In the genomic region with DNA sequence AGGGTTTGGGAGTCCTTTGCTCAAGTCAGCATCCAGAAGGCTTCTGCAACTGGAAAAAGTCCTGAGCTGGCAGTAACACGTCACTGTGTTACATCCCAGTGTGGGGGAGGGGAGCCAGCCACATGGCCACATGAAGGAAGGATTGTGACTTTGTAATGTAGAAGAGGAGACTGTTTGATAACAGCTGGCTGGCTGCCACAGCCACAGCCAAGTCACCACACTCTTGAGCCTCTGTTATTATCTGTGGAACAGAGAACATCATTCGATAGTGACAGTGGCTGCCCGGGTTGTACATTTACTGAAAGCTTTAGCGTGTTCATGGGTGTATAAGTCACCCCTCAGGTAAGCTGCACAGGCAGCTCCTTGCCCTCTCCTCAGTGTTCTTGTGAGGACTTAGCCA, we compare ENCODE assay signal across 8 mouse cellular contexts. TPM values are rescaled to one million over a fixed set of nuclear protein-coding genes. Genes with fewer than 3 reads are reported as not detected.
DNase-seq lines count a peak whose midpoint lies in the region; ATAC-seq and TF ChIP-seq lines count a peak whose summit lies in the region.

No protein-coding gene starts in this region.

- peaks cover 15% of the 10 kb centered on the region for H3K36me3 ChIP-seq in forebrain, postnatal 0 days (ENCODE audit: insufficient read depth)
- peaks cover 31% of the 10 kb centered on the region for H3K36me3 ChIP-seq in forebrain, embryonic 15.5 days
- H3K36me3 ChIP-seq in heart, embryonic 13.5 days: peaks cover 16% of the 10 kb centered on the region

- ATAC-seq in forebrain, postnatal 0 days: no peak
- no peak for ATAC-seq in forebrain, embryonic 15.5 days (replicated peaks)
- ATAC-seq in heart, embryonic 13.5 days (ENCODE audit: extremely low read depth, insufficient number of reproducible peaks, low FRiP score, low TSS enrichment): no peak
- ATAC-seq in megakaryocyte-erythroid progenitor cell, adult 5-6 weeks (replicated peaks; ENCODE audit: low FRiP score, low TSS enrichment, poor library complexity, severe bottlenecking): peak; percentile 56

- H3K9me3 ChIP-seq in forebrain, postnatal 0 days (ENCODE audit: low read length): no peaks in the 10 kb centered on the region
- no peaks in the 10 kb centered on the region for H3K9me3 ChIP-seq in forebrain, embryonic 15.5 days
- no peaks in the 10 kb centered on the region for H3K9me3 ChIP-seq in heart, embryonic 13.5 days

- peak overlapping the region; percentile 9; the same call in 1 of the 2 replicates for H3K27ac ChIP-seq in forebrain, postnatal 0 days (ENCODE audit: low read depth, low read length)
- no peak overlapping the region; the same call in 1 of the 2 replicates for H3K27ac ChIP-seq in forebrain, embryonic 15.5 days (replicated peaks)
- peak overlapping the region; percentile 13; the same call in 1 of the 2 replicates for H3K27ac ChIP-seq in heart, embryonic 13.5 days (replicated peaks)

- peaks cover 32% of the 10 kb centered on the region for H3K4me1 ChIP-seq in forebrain, postnatal 0 days (ENCODE audit: insufficient read depth)
- H3K4me1 ChIP-seq in forebrain, embryonic 15.5 days: peaks cover 92% of the 10 kb centered on the region
- peaks cover 52% of the 10 kb centered on the region for H3K4me1 ChIP-seq in heart, embryonic 13.5 days

- H3K4me2 ChIP-seq in forebrain, postnatal 0 days (ENCODE audit: low read depth): no peak overlapping the region
- no peak overlapping the region for H3K4me2 ChIP-seq in forebrain, embryonic 15.5 days (replicated peaks)
- H3K4me2 ChIP-seq in heart, embryonic 13.5 days: no peak overlapping the region

- H3K27me3 ChIP-seq in forebrain, postnatal 0 days (ENCODE audit: insufficient read depth, low read length): no peaks in the 10 kb centered on the region
- no peaks in the 10 kb centered on the region for H3K27me3 ChIP-seq in forebrain, embryonic 15.5 days
- 0 out of 2 replicates have a peak, but pooled peaks cover 2% of the 10 kb centered on the region for H3K27me3 ChIP-seq in heart, embryonic 13.5 days (replicated peaks)

- no peak overlapping the region for H3K4me3 ChIP-seq in forebrain, postnatal 0 days (ENCODE audit: low read depth, low read length)
- no peak overlapping the region for H3K4me3 ChIP-seq in forebrain, embryonic 15.5 days
- no peak overlapping the region for H3K4me3 ChIP-seq in heart, embryonic 13.5 days

- WGBS in forebrain, postnatal 0 days: 67% methylated on average over 4 of the region's 4 CpGs
- WGBS in forebrain, embryonic 15.5 days: 68% methylated on average over 4 of the region's 4 CpGs
- WGBS in heart, embryonic 13.5 days: 19% methylated on average over 4 of the region's 4 CpGs

- no peak for DNase-seq in forebrain, postnatal 0 days
- DNase-seq in right cerebral cortex, adult 18-20 months: peak; percentile 63
- no peak for DNase-seq in right cerebral cortex, postnatal 36 days (ENCODE audit: low spot score in 2 of 2)
- DNase-seq in embryo, embryonic 10 days (ENCODE audit: low spot score): no peak
- DNase-seq in gastrocnemius, postnatal 10 days: no peak

- H3K9ac ChIP-seq in forebrain, postnatal 0 days: no peak overlapping the region
- H3K9ac ChIP-seq in forebrain, embryonic 15.5 days (replicated peaks): no peak overlapping the region
- H3K9ac ChIP-seq in heart, embryonic 13.5 days: no peak overlapping the region

- no peak for TF ChIP-seq CTCF in forebrain, postnatal 0 days (IDR thresholded peaks at IDR 0.05; ENCODE audit: low read depth)

RNA-seq across cellular contexts. Expression of a gene that starts 12.4 kb away (rescaled TPM):
- total RNA-seq in forebrain, postnatal 0 days (2014; rRNA removed): 445 and 497 TPM in 2 replicates
- polyA plus RNA-seq in forebrain, postnatal 0 days (2015; fragmentation: Nextera tagmentation; extraction: Ambion mirVana): 204 and 224 TPM in 2 replicates
- polyA plus RNA-seq in forebrain, embryonic 15.5 days (2015; fragmentation: Nextera tagmentation; extraction: Ambion mirVana): 336 and 348 TPM in 2 replicates
- polyA plus RNA-seq in heart, embryonic 13.5 days (2015; fragmentation: Nextera tagmentation; extraction: Ambion mirVana): 12.7 and 13.7 TPM in 2 replicates
- total RNA-seq in megakaryocyte-erythroid progenitor cell, adult 5-6 weeks (2014; fragmentation: Nextera tagmentation): 6.6 and 7.0 TPM in 2 replicates
- total RNA-seq in megakaryocyte-erythroid progenitor cell, adult 5-6 weeks (2017): 2.9 and 5.2 TPM in 2 replicates
- total RNA-seq in gastrocnemius, postnatal 10 days (2021): 10 to 100 TPM; 35.2 to 38.0 TPM

Comparison
In these comparisons a context has a peak if more than half of its experiments do, and no peak if none do; other contexts are left out.
1. RNA of a gene that starts 12.4 kb away (total RNA-seq): 445 to 497 TPM in forebrain, postnatal 0 days; 35.2 to 38.0 TPM in gastrocnemius, postnatal 10 days and 2.9 to 7.0 TPM in megakaryocyte-erythroid progenitor cell, adult 5-6 weeks; every median in the first group is over 10 times any median in the second.